Comparison of ENCODE assay signal across 7 mouse cellular contexts in the genomic region with DNA sequence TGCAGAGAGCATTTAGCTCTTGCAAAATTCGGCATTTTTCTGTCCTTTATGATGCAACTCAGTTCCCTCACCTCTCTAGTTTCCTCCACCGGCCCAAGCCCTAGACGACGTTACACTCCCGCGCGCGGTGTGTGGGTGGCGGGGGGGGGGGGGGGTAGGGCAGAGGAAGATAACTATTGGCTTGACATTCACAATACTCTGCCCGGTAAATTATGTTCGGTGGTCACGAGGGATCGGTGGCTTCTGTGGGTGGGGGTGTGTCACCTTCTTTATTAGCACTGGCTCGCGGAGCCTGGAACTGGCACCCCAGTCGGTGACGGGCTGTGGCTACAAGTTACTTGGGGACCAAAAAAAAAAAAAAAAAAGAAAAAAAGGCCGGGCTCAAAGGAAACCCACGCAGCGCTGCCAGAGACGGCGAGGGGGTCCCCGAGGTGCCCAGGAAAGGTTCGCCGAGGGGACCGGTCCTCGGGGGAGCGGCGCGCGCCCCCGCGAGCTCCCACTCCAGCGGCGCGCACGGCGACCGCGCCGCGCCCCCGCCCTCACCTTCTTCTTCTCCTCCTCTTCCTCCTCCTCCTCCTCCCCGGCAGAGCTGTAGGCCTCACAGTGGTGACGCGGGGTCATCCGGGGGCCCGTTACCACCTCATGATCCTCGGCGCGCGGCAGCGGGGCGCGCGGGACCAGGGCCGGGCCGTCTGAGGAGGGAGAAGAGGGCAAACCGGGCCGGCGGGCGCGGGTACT. TPM values are rescaled to one million over a fixed set of nuclear protein-coding genes. Genes with fewer than 3 reads are reported as not detected.
DNase-seq lines count a peak whose midpoint lies in the region; ATAC-seq and TF ChIP-seq lines count a peak whose summit lies in the region.

No protein-coding gene starts in this region.

- TF ChIP-seq POLR2A in cortical plate, adult 2 months (IDR thresholded peaks at IDR 0.05; ENCODE audit: extremely low read depth, insufficient read depth, low read length) = no peak

- no peak for TF ChIP-seq CTCF in cortical plate, adult 2 months (IDR thresholded peaks at IDR 0.05; ENCODE audit: extremely low read depth, insufficient read depth, low read length)

- H3K4me1 ChIP-seq in cortical plate, adult 2 months (ENCODE audit: control insufficient read depth, insufficient read depth, low read length) = no peaks in the 10 kb centered on the region

- peak overlapping the region; percentile 99 for H3K27ac ChIP-seq in cortical plate, adult 2 months (ENCODE audit: insufficient read depth, low read length)

- intact Hi-C loops in left cerebral cortex, postnatal 25 days (cut with DNase I) = loop anchor here (1.0 to 10.0 kb wide), 2 partner anchors 62 to 119 kb away; partner anchors contain the start of gene Ccng2

- peak; percentile 15 for ATAC-seq in inflammation-experienced regulatory T-cells, adult 6 months
- peak; percentile 50 for ATAC-seq in megakaryocyte-erythroid progenitor cell, adult 5-6 weeks (replicated peaks; ENCODE audit: low FRiP score, low TSS enrichment, poor library complexity, severe bottlenecking)

- H3K4me3 ChIP-seq in cortical plate, adult 2 months (ENCODE audit: insufficient read depth, low read length) = peak overlapping the region; percentile 52

- DNase-seq in adrenal gland, adult 18-20 months (ENCODE audit: low spot score in 2 of 2) = peak; percentile 57 to 58
- peak; percentile 53 for DNase-seq in gastrocnemius, postnatal 10 days
- DNase-seq in left cerebral cortex, postnatal 25 days (ENCODE audit: low spot score in 2 of 2) = peak; percentile 43 to 47
- DNase-seq in right cerebral cortex, postnatal 36 days (ENCODE audit: low spot score in 2 of 2) = peak; percentile 28 to 29

RNA-seq across cellular contexts. Expression of gene Ccni, which starts 0.8 kb away (rescaled TPM):
- total RNA-seq in adrenal gland, adult 18-20 months (2021) = 100 to 1,000 TPM; 211 to 262 TPM
- polyA plus RNA-seq in cortical plate, adult 2 months (2012; rRNA removed) = 174 and 182 TPM in 2 replicates
- 100 to 1,000 TPM; 117 to 125 TPM for total RNA-seq in gastrocnemius, postnatal 10 days (2021)
- polyA plus RNA-seq in inflammation-experienced regulatory T-cells, adult 6 months (2017; shearing (Covaris generic)) = 10 to 100 TPM; 82.9 to 99.1 (median 84.9) TPM
- total RNA-seq in left cerebral cortex, postnatal 25 days (2021) = 100 to 1,000 TPM; 286 to 294 TPM
- total RNA-seq in megakaryocyte-erythroid progenitor cell, adult 5-6 weeks (2014; fragmentation: Nextera tagmentation) = 104 and 113 TPM in 2 replicates
- 115 and 124 TPM in 2 replicates for total RNA-seq in megakaryocyte-erythroid progenitor cell, adult 5-6 weeks (2017)

RNA-seq across cellular contexts. Expression of gene 2010109A12Rik, which starts 0.8 kb away (rescaled TPM):
- under 1 TPM; 0.67 to 0.99 TPM for total RNA-seq in adrenal gland, adult 18-20 months (2021)
- 0.45 TPM in 1 of 2 replicates, not detected in the other for polyA plus RNA-seq in cortical plate, adult 2 months (2012; rRNA removed)
- total RNA-seq in gastrocnemius, postnatal 10 days (2021) = under 1 TPM in 1 of 2 experiments, not detected in 1; 0.50 TPM
- 1 to 10 TPM in 2 of 3 experiments, not detected in 1; 1.6 to 2.3 TPM for polyA plus RNA-seq in inflammation-experienced regulatory T-cells, adult 6 months (2017; shearing (Covaris generic))
- under 1 TPM in 1 of 2 experiments, not detected in 1; 0.66 TPM for total RNA-seq in left cerebral cortex, postnatal 25 days (2021)
- 1.8 TPM in 1 of 2 replicates, not detected in the other for total RNA-seq in megakaryocyte-erythroid progenitor cell, adult 5-6 weeks (2014; fragmentation: Nextera tagmentation)
- total RNA-seq in megakaryocyte-erythroid progenitor cell, adult 5-6 weeks (2017) = not detected in 2 replicates

Comparison
In these comparisons a context has a peak if more than half of its experiments do, and no peak if none do; other contexts are left out.
1. Peak in every context shown above with its lines: DNase-seq, ATAC-seq, H3K4me3 ChIP-seq and H3K27ac ChIP-seq.